Mouse (Mus musculus): Measurements from ENCODE around the gene Cdc6. TPM values are rescaled to one million over a fixed set of nuclear protein-coding genes. Genes with fewer than 3 reads are reported as not detected.

The Cdc6 gene
- polyA plus RNA-seq, 1 experiment from 2014 or later = 11.2 TPM

DNA sequence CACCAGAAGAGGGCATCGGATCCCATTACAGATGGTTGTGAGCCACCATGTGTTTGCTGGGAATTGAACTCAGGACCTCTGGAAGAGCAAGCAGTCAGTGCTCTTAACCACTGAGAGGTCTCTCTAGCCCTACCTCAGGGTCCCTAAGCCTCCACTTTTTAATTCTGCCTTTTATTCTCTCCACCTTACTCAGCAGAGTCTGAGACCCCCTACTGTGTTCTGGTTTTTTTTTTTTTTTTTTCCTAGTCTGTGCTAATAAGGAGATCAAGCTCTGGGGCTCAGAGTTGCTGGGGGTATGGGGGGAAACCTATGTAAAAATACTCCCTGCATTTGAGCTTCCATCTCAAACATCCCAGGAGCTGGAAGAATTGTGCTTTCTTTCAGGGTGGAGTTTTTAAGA lies 44.5 kb downstream of the Cdc6 start:
- no peaks in the 10 kb centered on the region for H3K36me3 ChIP-seq
- H3K4me2 ChIP-seq (replicated peaks) = no peak overlapping the region
- no peak overlapping the region for H3K27ac ChIP-seq (replicated peaks)
- H3K9ac ChIP-seq (replicated peaks) = no peak overlapping the region
- H3K9me3 ChIP-seq = no peaks in the 10 kb centered on the region
- peaks cover 46% of the 10 kb centered on the region for H3K4me1 ChIP-seq
- WGBS = 95% methylated on average over 1 of the region's 1 CpGs
- no peaks in the 10 kb centered on the region for H3K27me3 ChIP-seq
- no peak overlapping the region for H3K4me3 ChIP-seq
- no peak for ATAC-seq (replicated peaks)

DNA sequence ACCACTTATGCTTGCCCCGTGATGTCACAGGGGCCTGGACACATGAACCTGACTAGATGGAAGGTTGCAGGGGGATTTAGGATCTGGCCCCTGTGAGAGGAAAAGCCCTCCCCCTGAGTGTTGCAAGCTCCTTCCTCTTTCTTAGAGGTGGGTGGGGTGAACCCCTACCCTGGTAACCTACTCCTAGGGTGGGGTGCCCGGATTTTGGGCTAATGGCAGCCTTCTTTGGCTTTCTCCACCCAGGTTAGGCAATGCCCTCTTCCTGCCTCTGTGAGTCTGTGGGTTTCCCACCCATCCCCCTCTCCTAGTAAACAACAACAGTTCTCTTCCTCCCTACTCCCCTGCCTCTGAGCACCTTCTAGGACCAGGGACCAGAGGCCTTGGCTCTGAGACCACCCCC lies 45.1 kb downstream of the Cdc6 start:
- Histone ChIP-seq H3K36me3 (no peaks in the 10 kb centered on the region), H3K4me3 (no peak overlapping the region), H3K9me3 (no peaks in the 10 kb centered on the region), H3K27ac (replicated peaks) (no peak overlapping the region), H3K9ac (replicated peaks) (no peak overlapping the region), H3K4me2 (replicated peaks) (no peak overlapping the region), H3K27me3 (no peaks in the 10 kb centered on the region), H3K4me1 (peaks cover 46% of the 10 kb centered on the region)
- no peak for ATAC-seq (replicated peaks)
- WGBS = 70% methylated on average over 2 of the region's 2 CpGs

GRCm38 (mm10) chr11:98953361-98953760 lies 45.8 kb downstream of the Cdc6 start:
- Histone ChIP-seq H3K27me3 (no peaks in the 10 kb centered on the region), H3K27ac (replicated peaks) (no peak overlapping the region), H3K4me3 (no peak overlapping the region), H3K9ac (replicated peaks) (no peak overlapping the region), H3K4me1 (peaks cover 46% of the 10 kb centered on the region), H3K36me3 (no peaks in the 10 kb centered on the region), H3K4me2 (replicated peaks) (no peak overlapping the region), H3K9me3 (no peaks in the 10 kb centered on the region)
- no peak for ATAC-seq (replicated peaks)
- WGBS = 10% methylated on average over 2 of the region's 2 CpGs

- Histone ChIP-seq H3K4me1 (peaks cover 46% of the 10 kb centered on the region), H3K9ac (replicated peaks) (no peak overlapping the region), H3K9me3 (no peaks in the 10 kb centered on the region), H3K27ac (replicated peaks) (0 out of 2 replicates have a peak overlapping the region, but pooled peaks have one; percentile 64), H3K4me2 (replicated peaks) (peak overlapping the region; percentile 27; the same call in 1 of the 2 replicates), H3K36me3 (no peaks in the 10 kb centered on the region), H3K27me3 (no peaks in the 10 kb centered on the region), H3K4me3 (no peak overlapping the region)
- no peak for ATAC-seq (replicated peaks)
- whole genome bisulfite sequencing = 37% methylated on average over 13 of the region's 13 CpGs
Measured at GRCm38 (mm10) chr11:98953835-98954320, 46.3 kb downstream of the Cdc6 start.

GRCm38 (mm10) chr11:98954373-98954772 lies 46.8 kb downstream of the Cdc6 start:
- H3K9ac ChIP-seq (replicated peaks) = no peak overlapping the region
- H3K4me3 ChIP-seq = no peak overlapping the region
- peaks cover 47% of the 10 kb centered on the region for H3K4me1 ChIP-seq
- peak overlapping the region; percentile 27 for H3K4me2 ChIP-seq (replicated peaks)
- WGBS = 3% methylated on average over 10 of the region's 10 CpGs
- H3K27me3 ChIP-seq = no peaks in the 10 kb centered on the region
- peak; percentile 18; the same call in 1 of the 2 replicates for ATAC-seq (replicated peaks)
- no peaks in the 10 kb centered on the region for H3K36me3 ChIP-seq
- no peaks in the 10 kb centered on the region for H3K9me3 ChIP-seq
- H3K27ac ChIP-seq (replicated peaks) = peak overlapping the region; percentile 64

- Histone ChIP-seq H3K4me2 (replicated peaks) (peak overlapping the region; percentile 27; the same call in 1 of the 2 replicates), H3K9me3 (no peaks in the 10 kb centered on the region), H3K27ac (replicated peaks) (peak overlapping the region; percentile 64), H3K4me3 (no peak overlapping the region), H3K9ac (replicated peaks) (no peak overlapping the region), H3K27me3 (no peaks in the 10 kb centered on the region), H3K36me3 (no peaks in the 10 kb centered on the region), H3K4me1 (peaks cover 54% of the 10 kb centered on the region)
- 16% methylated on average over 17 of the region's 17 CpGs for WGBS
- ATAC-seq (replicated peaks) = peak; percentile 41; the same call in 1 of the 2 replicates
Measured at GRCm38 (mm10) chr11:98954801-98955706, 47.5 kb downstream of the Cdc6 start.

- Histone ChIP-seq H3K4me3 (no peak overlapping the region), H3K36me3 (no peaks in the 10 kb centered on the region), H3K4me2 (replicated peaks) (no peak overlapping the region), H3K27me3 (no peaks in the 10 kb centered on the region), H3K9ac (replicated peaks) (no peak overlapping the region), H3K27ac (replicated peaks) (no peak overlapping the region), H3K4me1 (peaks cover 56% of the 10 kb centered on the region), H3K9me3 (no peaks in the 10 kb centered on the region)
- ATAC-seq (replicated peaks) = no peak
- 32% methylated on average over 7 of the region's 7 CpGs for WGBS
Measured at GRCm38 (mm10) chr11:98955707-98956235, 48.2 kb downstream of the Cdc6 start.

DNA sequence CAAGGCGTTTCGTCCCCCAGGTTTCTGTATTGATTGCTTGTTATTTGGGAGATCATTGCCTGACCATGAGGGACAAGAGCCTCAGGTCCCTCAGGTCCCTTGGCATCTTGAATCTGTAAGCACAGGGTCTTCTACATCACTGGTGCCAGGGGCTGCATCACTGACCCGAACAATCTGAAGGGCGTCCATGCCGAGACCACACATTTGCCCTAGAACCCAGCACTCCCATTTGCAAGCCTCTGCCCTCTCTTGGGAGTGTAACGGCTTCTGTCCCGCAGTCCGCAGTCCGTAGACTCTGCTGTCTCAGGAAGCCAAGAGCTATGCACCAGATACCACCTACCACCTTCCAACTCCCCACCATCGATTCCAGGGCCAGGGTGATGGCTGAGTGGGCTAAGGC lies 48.7 kb downstream of the Cdc6 start:
- 82% methylated on average over 10 of the region's 10 CpGs for WGBS
- ATAC-seq (replicated peaks) = no peak
- H3K4me1 ChIP-seq = peaks cover 57% of the 10 kb centered on the region
- H3K4me2 ChIP-seq (replicated peaks) = no peak overlapping the region
- no peaks in the 10 kb centered on the region; the same call in 1 of the 2 replicates for H3K27me3 ChIP-seq
- H3K4me3 ChIP-seq = no peak overlapping the region
- no peak overlapping the region for H3K9ac ChIP-seq (replicated peaks)
- no peaks in the 10 kb centered on the region for H3K36me3 ChIP-seq
- H3K27ac ChIP-seq (replicated peaks) = no peak overlapping the region
- no peaks in the 10 kb centered on the region for H3K9me3 ChIP-seq

DNA sequence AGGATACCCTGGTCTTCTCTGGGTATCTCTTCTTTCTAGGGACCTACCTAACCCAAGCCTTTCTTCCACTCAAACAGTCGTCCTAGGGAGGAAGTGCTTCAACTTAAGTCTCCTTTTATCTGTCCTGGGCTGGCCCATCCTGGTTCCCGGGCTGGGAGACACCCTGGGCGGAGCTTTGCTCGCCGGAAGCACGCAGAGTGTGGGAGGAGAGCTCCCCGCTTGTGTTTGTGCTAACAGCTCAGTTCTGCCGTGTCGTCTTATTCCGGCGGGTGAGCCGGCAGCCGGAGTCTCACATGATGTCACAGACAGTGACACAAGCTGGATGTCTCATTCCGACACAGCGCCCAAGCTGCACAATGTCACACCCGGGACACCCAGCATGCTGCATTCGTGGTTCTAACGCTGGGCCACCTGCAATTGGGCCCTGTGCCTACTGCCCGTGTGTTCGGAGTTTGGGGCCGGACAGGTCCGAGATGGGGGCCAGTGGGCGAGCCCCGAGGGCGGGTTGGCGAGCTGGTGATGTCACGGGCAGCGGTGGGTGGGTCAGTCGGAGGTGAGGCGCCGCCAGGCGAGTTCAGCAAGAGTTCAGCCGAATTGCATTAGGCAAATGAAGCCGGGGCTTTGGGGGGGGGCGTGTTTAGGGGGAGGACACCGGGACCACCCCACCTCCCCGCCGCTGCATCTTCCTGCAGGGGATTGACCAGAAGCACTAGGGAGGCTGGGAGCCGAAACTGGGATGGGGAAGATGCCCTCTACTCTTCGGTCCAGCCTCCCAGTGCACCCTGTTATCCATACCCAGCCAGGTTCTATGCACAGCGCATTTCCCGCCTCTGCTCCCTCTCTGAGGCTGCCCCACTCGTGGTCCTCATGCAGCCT lies 52.1 kb downstream of the Cdc6 start:
- peaks cover 12% of the 10 kb centered on the region; the same call in 1 of the 2 replicates for H3K27me3 ChIP-seq
- peaks cover 66% of the 10 kb centered on the region for H3K4me1 ChIP-seq
- peak; percentile 30 for ATAC-seq (replicated peaks)
- H3K9me3 ChIP-seq = no peaks in the 10 kb centered on the region
- peak overlapping the region; percentile 62 for H3K4me3 ChIP-seq
- under 1% methylated on average over 43 of the region's 43 CpGs for WGBS
- peak overlapping the region; percentile 98 for H3K4me2 ChIP-seq (replicated peaks)
- peak overlapping the region; percentile 54 for H3K9ac ChIP-seq (replicated peaks)
- H3K36me3 ChIP-seq = no peaks in the 10 kb centered on the region
- H3K27ac ChIP-seq (replicated peaks) = peak overlapping the region; percentile 65

- Histone ChIP-seq H3K4me2 (replicated peaks) (peak overlapping the region; percentile 98), H3K4me1 (peaks cover 66% of the 10 kb centered on the region), H3K27ac (replicated peaks) (peak overlapping the region; percentile 65; the same call in 1 of the 2 replicates), H3K9me3 (no peaks in the 10 kb centered on the region), H3K9ac (replicated peaks) (peak overlapping the region; percentile 54), H3K4me3 (peak overlapping the region; percentile 62), H3K36me3 (no peaks in the 10 kb centered on the region), H3K27me3 (peaks cover 12% of the 10 kb centered on the region; the same call in 1 of the 2 replicates)
- ATAC-seq (replicated peaks) = peak; percentile 2
- under 1% methylated on average over 50 of the region's 53 CpGs for WGBS
Measured at GRCm38 (mm10) chr11:98960313-98960906, 52.8 kb downstream of the Cdc6 start.

- 8% methylated on average over 18 of the region's 18 CpGs for WGBS
- H3K9ac ChIP-seq (replicated peaks) = peak overlapping the region; percentile 54
- H3K4me1 ChIP-seq = peaks cover 67% of the 10 kb centered on the region
- H3K36me3 ChIP-seq = no peaks in the 10 kb centered on the region
- ATAC-seq (replicated peaks) = no peak
- H3K4me2 ChIP-seq (replicated peaks) = peak overlapping the region; percentile 98
- H3K9me3 ChIP-seq = no peaks in the 10 kb centered on the region
- H3K27me3 ChIP-seq = peaks cover 12% of the 10 kb centered on the region; the same call in 1 of the 2 replicates
- H3K4me3 ChIP-seq = peak overlapping the region; percentile 62
- 0 out of 2 replicates have a peak overlapping the region, but pooled peaks have one; percentile 15 for H3K27ac ChIP-seq (replicated peaks)
Measured at GRCm38 (mm10) chr11:98961051-98961592, 53.5 kb downstream of the Cdc6 start.
